Mouse (Mus musculus): Measurements from ENCODE around the gene S100a5. TPM values are rescaled to one million over a fixed set of nuclear protein-coding genes. Genes with fewer than 3 reads are reported as not detected.

The S100a5 gene
- total RNA-seq, 2 experiments from 2014 or later = not detected

DNA sequence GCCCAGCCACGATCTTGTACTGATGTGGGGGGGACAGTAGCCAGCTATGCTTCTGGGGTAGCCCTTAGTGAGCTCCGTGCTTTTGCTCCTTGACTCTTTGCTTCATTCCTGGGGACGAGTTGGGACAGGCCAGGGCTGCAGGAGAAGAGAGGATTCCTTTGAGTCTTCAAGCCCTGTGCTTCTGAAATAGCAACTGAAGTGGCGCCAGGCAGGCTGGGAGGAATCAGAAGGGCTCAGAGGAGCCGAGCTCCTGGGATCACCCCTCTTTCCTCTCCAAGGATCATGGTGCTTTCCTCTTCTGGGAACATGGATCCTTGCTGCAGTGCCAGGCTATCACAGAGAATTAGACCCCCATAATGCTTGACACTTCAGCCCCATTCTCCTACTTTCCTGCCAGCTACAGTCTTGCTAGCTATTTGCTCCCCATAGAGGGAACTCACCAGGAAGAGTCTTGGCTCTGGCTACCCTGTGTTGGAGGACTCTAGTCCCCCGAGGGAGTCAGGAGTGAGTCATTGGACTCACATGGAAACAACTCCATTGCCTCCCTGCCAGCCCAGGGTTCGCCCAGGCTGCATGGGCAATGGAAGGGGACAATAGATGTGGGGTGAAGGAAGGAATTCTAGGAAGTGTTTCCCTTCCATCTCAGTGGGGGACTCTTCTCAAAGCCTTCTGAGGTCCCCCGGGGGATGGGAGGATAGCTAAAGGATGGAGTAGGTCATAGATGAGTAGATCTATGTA lies 7.7 kb upstream of the S100a5 start:
- DNase-seq = no peak

GRCm38 (mm10) chr3:90601486-90602110 lies 6.7 kb upstream of the S100a5 start, which contains the start of gene Gm42674:
Gene Gm42674, plus strand, starts transcription at chr3:90601904.
- no peak for DNase-seq

DNA sequence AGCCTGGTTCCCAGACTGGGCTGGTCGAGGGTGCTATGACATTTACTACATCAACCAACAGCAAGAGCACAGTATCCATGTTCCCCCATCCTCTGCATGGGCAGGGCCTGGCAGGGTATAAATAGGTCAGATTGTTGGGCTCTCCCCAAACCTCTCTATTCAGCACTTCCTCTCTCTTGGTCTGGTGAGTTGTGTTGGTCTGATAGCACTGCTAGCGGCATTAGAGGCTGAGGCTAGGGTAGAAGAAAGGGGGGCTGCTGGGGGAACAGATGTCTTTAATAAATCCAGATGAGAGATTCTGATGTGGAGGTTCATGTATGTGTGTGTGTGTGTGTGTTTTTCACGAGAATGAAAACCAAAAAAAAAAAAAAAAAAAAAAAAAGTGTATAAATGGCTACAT lies 4.7 kb upstream of the S100a5 start, which contains the start of gene S100a4:
Gene S100a4 (plus strand): TSS at position 149 of the 400 bp plus-strand sequence.
- no peak for DNase-seq

GRCm38 (mm10) chr3:90604416-90604815 lies 3.9 kb upstream of the S100a5 start:
- DNase-seq = peak; percentile 39 to 54

DNA sequence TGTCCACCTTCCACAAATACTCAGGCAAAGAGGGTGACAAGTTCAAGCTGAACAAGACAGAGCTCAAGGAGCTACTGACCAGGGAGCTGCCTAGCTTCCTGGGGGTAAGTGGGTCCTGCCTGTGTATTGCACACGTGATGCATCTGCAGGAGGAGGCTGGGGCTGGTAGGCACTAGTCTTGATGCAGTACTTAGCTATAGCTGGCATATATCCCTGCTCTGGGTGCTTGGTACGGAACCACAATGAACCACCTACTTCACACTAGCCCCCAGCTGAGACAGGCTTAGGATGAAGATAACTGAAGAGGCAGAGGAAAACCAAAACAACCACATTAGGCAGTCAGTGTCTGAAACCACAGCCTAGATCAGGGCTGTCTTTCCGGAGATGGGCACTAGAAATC lies 3.3 kb upstream of the S100a5 start:
- no peak for DNase-seq

GRCm38 (mm10) chr3:90605736-90606135 lies 2.6 kb upstream of the S100a5 start:
- DNase-seq = no peak

DNA sequence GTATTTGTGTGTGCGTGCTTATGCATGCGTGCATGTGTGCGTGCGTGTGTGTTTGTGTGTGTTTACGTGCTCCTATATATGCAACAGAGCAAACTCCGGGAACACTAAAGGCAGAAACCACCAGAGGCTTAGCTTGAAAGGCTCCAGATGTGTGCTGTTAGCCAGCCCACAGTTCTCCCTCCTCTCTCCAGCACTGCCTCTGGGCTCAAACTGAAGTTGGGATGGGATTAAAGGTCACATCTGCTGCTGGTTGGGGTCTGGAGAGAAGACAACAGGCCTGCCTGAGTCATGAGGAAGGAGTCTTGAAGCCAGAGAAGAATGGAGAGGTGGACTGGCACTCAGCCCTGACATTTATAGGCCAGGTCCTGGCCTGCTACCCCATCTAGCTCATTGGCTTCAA lies 2.1 kb upstream of the S100a5 start:
- no peak for DNase-seq

DNA sequence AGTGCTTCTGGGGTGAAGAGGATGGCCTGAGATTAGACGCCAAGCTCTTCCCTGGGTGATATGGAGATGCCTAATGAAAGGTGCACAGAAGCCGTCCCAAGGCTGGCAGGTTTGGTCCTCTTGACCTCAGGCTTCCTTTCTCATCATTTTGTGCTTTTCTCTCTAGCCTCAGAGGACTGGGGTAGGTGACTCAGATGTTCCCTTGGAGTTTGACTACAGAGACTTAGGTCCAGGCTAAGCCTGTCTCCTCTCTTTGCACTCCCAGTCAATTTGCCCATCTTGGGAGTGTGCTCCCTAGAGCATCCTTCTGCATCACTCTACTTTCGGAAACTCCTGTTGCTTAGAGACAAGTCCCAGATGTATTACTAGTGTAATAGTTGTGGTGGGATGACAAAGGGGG lies 962 bp upstream of the S100a5 start:
- no peak for DNase-seq

DNA sequence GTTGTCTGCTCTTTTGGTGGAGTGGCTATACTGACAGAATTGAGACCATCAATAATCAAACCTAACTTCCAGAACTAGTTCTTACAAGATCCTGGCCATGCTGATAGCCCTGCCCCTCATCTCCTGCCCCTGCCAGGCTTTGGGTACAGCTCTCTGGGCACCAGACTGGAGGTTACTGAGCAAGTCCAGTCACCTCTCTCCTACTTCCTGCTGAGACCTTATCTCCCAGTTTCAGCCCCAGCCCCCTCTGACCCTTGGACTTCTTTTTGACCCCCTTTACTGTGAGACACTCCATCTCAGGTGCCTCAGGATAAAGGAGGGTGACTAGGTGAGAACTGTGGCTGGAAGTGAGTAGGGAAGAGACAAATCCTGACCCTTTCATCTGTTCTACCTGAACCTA lies 779 bp downstream of the S100a5 start:
- DNase-seq = no peak

- DNase-seq = no peak
Observed at GRCm38 (mm10) chr3:90611494-90611893, 3.2 kb downstream of the S100a5 start.

GRCm38 (mm10) chr3:90612061-90612460 lies 3.7 kb downstream of the S100a5 start:
- no peak for DNase-seq

DNA sequence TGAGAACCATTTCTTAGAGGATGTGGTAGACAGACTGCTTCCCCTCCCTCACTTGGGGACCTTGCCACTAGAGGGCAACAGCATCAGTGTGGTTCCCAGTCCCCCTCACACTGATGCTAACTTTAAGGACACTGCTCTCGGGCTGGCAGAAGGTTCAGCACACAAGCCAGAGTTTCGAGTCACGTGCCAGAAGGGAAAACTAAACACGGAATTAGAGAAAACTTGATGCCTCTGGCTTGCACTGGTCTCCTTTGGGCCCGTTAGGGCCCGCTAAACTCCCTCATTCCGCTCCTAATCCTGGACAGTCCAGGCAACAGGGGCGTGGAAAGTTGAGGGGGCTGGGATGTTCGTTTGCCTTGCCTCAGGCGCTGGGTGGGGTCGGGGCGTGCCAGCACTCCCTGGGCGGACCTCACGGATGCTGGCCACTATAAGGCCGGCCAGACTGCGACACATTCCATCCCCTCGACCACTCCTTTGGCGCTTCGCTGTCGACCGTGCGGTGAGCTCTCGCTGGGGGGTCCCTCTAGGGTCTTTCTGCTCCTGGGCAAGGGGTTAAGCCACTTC lies 4.5 kb downstream of the S100a5 start, which contains the start of gene S100a6:
Gene S100a6 (plus strand): TSS at position 155 of the 564 bp plus-strand sequence.
- DNase-seq = no peak

- DNase-seq = no peak
Observed at GRCm38 (mm10) chr3:90613461-90614147, 5.3 kb downstream of the S100a5 start.

DNA sequence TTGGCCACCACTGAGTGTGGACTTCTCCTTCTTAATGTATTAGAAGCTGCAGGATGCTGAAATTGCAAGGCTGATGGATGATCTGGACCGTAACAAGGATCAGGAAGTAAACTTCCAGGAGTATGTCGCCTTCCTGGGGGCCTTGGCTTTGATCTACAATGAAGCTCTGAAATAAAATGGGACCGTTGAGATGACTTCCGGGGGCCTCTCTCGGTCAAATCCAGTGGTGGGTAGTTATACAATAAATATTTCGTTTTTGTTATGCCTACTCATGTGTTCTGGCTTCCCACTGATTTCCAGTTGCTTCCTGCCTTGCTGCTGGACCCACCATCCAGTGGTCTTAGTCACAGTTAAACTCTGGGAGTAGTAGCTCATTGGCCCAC lies 5.8 kb downstream of the S100a5 start:
- no peak for DNase-seq

DNA sequence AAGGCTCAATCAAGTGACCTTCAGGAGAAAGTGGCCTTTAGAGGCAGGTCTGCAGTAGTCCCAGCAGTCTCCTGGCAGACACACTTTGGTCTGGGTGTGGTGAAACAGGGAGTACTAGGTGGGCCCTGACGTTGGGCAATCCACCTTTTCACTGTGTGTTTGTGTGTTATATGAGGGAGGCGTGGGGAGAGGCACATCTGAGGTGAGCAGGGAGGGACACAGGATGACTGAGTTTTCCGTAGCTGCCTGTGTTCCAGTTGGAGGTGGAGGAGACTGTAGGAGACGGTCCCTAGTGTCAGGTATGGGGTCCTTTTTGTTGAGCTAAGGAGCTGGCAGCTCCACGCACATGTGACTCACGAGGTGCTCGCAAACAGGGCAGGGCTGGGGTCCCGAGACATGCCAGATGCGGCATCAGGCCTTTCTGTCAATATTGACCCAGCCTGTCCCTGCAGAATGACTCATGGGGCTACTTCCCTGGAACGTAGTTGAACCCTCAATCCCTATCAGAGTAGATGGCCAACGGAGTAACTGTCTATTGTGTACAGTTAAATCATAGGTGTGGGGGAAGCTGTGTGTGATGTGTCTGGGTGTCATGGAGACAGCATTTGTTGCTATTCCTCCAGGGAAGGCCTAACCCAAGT lies 6.4 kb downstream of the S100a5 start:
- DNase-seq = no peak

- DNase-seq = peak; percentile 62 to 63
Observed at GRCm38 (mm10) chr3:90615415-90615814, 7.1 kb downstream of the S100a5 start.

GRCm38 (mm10) chr3:90615911-90616310 lies 7.6 kb downstream of the S100a5 start:
- DNase-seq = no peak

DNA sequence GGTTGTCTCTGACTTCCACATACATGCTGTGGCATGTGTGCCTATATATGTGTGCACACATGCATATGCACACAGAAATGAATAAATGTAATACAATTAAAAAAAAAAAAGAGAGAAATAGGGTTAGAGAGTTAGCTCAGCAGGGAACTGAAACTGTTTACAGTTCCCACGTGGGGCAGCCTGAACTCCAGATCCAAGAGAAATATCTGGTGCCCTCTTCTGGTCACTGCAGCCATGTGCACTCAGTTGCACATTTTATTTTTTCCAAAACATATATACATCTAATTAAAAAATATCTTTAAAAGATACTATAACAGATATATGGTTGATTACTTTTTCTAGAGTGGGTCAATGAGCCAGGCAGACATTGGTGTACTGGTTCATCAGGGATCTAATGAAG lies 9.3 kb downstream of the S100a5 start:
- DNase-seq = no peak

DNA sequence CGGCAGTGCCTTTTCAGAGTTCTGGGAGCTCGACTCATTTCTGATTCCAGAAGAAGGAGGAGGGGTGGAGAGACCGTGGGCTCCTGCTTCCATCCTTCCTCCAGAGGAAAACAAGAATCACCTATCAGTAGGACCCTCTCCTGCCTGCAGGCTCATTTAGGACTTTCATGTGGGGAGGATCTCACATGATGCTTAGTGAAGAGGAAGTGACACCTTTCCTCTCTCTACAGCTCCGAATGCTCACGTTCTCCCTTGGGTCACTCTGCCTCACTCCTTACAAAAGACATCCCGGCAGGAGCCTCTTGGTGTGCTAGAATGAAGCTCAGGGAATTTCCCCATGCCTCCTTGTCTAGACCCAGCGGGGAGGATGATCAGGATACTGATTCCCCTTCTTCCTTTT lies 13.2 kb downstream of the S100a5 start:
- DNase-seq = no peak

GRCm38 (mm10) chr3:90623435-90624071 lies 15.2 kb downstream of the S100a5 start:
- no peak for DNase-seq

DNA sequence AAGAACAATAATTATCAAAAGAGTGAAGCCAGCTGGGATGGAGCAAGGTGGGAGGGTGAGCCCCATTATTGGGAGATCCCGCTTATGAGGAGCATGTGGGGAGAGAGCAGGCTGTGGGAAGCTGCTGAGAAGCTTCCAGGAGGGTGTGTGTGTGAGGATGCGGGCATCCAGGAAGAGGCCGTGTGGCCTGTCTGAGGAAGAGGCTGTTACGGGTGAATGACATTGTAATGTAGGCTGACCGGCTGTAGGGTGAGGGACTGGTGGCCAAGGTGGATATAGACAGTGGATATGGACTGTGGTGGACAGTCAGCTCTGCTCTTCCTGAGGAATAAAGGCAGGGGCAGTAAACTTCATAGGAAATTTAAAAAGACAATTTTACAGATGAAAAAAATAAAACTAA lies 17.2 kb downstream of the S100a5 start:
- no peak for DNase-seq
